Mouse (Mus musculus): ENCODE measurements around the gene Hoxd4.

GRCm38 (mm10) chr2:74678891-74679595 is 32.7 kb upstream of the Hoxd4 start, which contains the start of gene Hoxd11:
- TF ChIP-seq CTCF (IDR thresholded peaks at IDR 0.05; ENCODE audit: low read depth, low read length) (no peak), POLR2AphosphoS5 (IDR thresholded peaks at IDR 0.05; ENCODE audit: insufficient replicate concordance, low read depth, low read length) (no peak), GATA1 (IDR thresholded peaks at IDR 0.05; ENCODE audit: borderline replicate concordance, low read length) (no peak), GATA2 (IDR thresholded peaks at IDR 0.05; ENCODE audit: borderline replicate concordance, low read depth, low read length) (no peak), TAL1 (conservative IDR thresholded peaks at IDR 0.05; ENCODE audit: low read depth, low read length) (no peak)
